Mouse (Mus musculus) left cerebral cortex, postnatal 25 days (tissue): ENCODE measurements at regions not wholly inside any gene's neighbourhood (a gene's known extent, or its start where the extent isn't known, plus 50 kb on each side); places are given as distances from the start of the nearest gene placed in this dataset.

Source experiments
- DNase-seq, 2 experiments: peaks; one replicate each; pipeline ENCODE4 v3.0.0; 2022; ENCODE audit warnings: low spot score in 2 of 2, mixed read lengths in 1 of 2
- intact Hi-C: fragments of 180-260 bp; cut with DNase I; formaldehyde crosslinking; loops from one replicate; pipeline ENCODE4 v1.15.1; 2025

- no peak for DNase-seq
- intact Hi-C loops: no loop called here
These were observed 477.4 kb upstream of the Diaph2 start for GRCm38 (mm10) chrX:129272135-129272534.

GRCm38 (mm10) chrX:129303987-129304386 lies 445.6 kb upstream of the Diaph2 start:
- intact Hi-C loops: loop anchor here (10.0 kb wide), 1 partner anchor 581 kb away; no protein-coding TSS in a partner anchor

DNA sequence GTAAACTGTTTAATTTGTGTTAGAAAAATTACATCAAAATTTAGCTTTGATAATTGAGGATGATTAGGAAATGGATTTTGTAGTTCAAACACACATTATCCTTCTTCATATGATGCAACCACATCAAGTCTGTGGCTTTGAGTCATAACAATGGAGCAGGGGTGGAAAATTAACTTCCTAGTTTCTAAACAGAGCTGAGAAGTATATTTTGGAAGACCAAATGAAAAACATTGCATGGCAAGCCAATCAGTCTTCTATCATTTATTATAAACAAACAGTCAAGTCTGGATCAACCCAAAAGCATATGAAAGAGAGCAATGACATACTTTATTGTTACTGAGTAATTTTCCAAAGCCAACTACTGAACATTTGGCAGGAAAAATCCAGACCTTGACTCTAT lies 440.2 kb upstream of the Diaph2 start:
- intact Hi-C loops: loop anchor here (10.0 kb wide), 1 partner anchor 575 kb away; no protein-coding TSS in a partner anchor

More at GRCm38 (mm10) chrX:129303987-129304386, 445.6 kb upstream of the Diaph2 start:
- peak; percentile 26 to 67 for DNase-seq

DNA sequence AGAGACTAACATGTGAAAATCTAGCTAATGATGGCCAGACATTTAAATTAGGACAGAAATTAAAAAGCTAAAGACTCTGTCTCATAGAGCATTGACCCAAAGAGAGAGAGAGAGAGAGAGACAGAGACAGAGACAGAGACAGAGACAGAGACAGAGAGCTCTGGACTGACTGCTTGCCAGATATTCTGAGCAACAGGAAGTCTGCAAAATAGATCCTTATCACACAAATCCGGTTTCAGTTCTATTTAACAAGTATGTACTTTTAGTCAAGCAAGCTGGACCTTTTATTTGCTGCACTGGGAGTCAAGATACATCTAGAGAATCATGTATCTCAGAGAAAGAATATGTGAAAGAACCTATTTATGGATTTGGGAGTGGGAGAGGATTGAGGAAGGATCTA lies 420.1 kb upstream of the Diaph2 start:
- intact Hi-C loops: no loop called here
- no peak for DNase-seq

More for the DNA sequence above, 440.2 kb upstream of the Diaph2 start:
- DNase-seq: no peak

DNA sequence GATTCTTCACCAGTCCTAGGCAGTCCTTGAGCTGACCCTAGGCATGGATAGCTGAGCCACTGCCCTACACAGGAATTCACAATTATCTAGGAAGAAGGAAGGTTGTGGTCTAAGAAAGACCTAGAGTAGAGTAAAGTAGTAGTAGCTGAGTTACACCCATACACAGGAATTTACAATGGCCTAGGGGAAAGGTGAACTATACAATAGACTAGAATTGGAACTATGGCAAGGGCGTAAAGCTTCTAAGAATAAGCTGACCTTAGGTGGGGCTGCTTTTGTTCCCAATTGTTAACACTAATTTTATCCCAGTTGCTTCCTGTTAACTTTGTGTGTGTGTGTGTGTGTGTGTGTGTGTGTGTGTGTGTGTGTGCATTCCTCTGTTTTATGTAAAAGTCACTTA lies 416.7 kb upstream of the Diaph2 start:
- intact Hi-C loops: no loop called here
- DNase-seq: no peak
